Mouse (Mus musculus) kidney, adult 2 months (tissue): Measurements from ENCODE around the gene Prkd3. TPM values are rescaled to one million over a fixed set of nuclear protein-coding genes. Genes with fewer than 3 reads are reported as not detected.

Experiments
- DNase-seq: peaks from one replicate; pipeline ENCODE4 v3.0.0; 2021
- H3K27ac ChIP-seq: fragments of 200-500 bp; 2 replicates; pipeline ENCODE4 v1.5.1; 2012; ENCODE audit warnings: low read depth, low read length, control low read depth, inconsistent platforms; ENCODE audit not compliant: insufficient read depth
- H3K27me3 ChIP-seq: fragments of 200-500 bp; replicated peaks from 2 replicates; pipeline ENCODE4 v1.6.1; 2012; ENCODE audit warnings: mild to moderate bottlenecking, moderate library complexity, low read length, inconsistent platforms; ENCODE audit not compliant: control insufficient read depth, insufficient read depth
- H3K36me3 ChIP-seq: fragments of 200-500 bp; 2 replicates; pipeline ENCODE4 v1.6.1; 2012; ENCODE audit warnings: mild to moderate bottlenecking, moderate library complexity, low read length, inconsistent platforms; ENCODE audit not compliant: control insufficient read depth, insufficient read depth
- H3K4me1 ChIP-seq: fragments of 200-500 bp; 2 replicates; pipeline ENCODE4 v1.6.1; 2011; ENCODE audit warnings: low read length; ENCODE audit not compliant: control insufficient read depth, insufficient read depth
- H3K4me3 ChIP-seq: fragments of 200-500 bp; 2 replicates; pipeline ENCODE4 v1.5.1; 2011; ENCODE audit warnings: mild to moderate bottlenecking, low read depth, low read length, control low read depth; ENCODE audit not compliant: insufficient read depth
- CTCF ChIP-seq: fragments of 200-500 bp; conservative IDR thresholded peaks from 2 replicates; pipeline ENCODE4 v1.5.1; 2011; ENCODE audit warnings: low read depth, mild to moderate bottlenecking, control low read depth, low read length, moderate library complexity, mixed read lengths; ENCODE audit not compliant: insufficient read depth, insufficient read length
- POLR2A ChIP-seq: fragments of 200-500 bp; IDR thresholded peaks from one replicate; pipeline ENCODE4 v1.6.1; 2011; ENCODE audit warnings: low read depth, low read length, control low read depth
- WGBS: fragments of 180-500 bp; shearing (Covaris S2); methylation state at CpG from one replicate; pipeline ENCODE4 v1.1.7; 2018; 5-methylcytosine and 5-hydroxymethylcytosine counted together
- polyA plus RNA-seq: library from polyadenylated mRNA; depleted of rRNA; stranded (reverse); fragments of >200 nt; gene quantifications from 2 replicates; pipeline ENCODE4 v1.2.3, GENCODE M21; 2012

The Prkd3 gene
- polyA plus RNA-seq, 1 experiment: 10.3 TPM

- no peaks in the 10 kb centered on the region for H3K27me3 ChIP-seq
- H3K4me1 ChIP-seq: no peaks in the 10 kb centered on the region; the same call in 1 of the 2 replicates
- no peak overlapping the region for H3K4me3 ChIP-seq
- TF ChIP-seq POLR2A: no peak
- no peak for TF ChIP-seq CTCF
- WGBS: 81% methylated on average over 2 of the region's 2 CpGs
- no peak overlapping the region for H3K27ac ChIP-seq
- DNase-seq: no peak
- no peaks in the 10 kb centered on the region for H3K36me3 ChIP-seq
Measured at GRCm38 (mm10) chr17:79013625-79014024, 7.0 kb downstream of the Prkd3 start.

DNA sequence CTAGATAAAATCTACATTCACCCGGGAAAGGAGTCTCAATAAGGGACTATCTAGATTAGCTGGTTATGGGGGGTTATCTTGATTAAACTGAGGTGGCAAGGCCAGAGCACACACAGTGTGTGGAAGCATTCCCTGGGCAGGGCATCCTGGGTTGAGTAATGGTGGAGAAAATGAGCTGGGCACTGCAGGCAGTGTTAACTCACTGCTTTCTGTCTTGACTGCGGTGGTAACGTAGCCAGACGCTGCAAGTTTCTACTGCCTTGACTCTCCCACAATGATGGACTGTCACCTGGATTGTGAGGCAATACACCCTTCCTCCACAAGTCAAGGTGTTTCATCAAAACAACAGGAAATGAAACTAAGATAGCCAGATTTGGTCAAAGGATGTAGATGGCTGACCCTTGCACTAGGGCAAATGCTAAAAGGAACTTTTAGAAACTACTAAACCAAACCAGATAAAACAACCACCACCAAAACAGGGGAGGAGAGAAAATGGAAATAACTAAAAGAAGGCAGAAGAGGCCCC is 20.8 kb downstream of the Prkd3 start:
- Histone ChIP-seq H3K4me1 (peaks cover 5% of the 10 kb centered on the region), H3K4me3 (no peak overlapping the region), H3K36me3 (no peaks in the 10 kb centered on the region), H3K27me3 (no peaks in the 10 kb centered on the region), H3K27ac (no peak overlapping the region)
- WGBS: 85% methylated on average over 4 of the region's 4 CpGs
- DNase-seq: no peak
- TF ChIP-seq CTCF: no peak
- TF ChIP-seq POLR2A: no peak

DNA sequence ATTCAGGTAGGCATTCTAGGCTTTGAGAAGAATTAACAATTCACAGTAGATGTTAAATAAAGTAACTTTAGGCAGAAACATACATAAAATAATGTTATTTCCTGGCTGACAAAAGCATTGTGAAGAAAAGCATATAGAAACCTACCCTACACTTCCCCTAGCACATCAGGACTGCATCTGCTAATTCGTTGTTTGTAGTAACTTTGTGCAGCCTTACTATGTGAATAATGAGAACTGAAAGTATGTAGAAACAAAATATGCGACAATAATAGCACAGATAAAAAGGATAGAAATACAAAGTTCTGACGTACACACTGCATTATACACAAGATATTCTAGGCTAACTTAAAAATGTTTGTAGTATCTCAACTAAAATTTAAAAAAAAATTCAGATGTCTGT is 21.4 kb downstream of the Prkd3 start:
- H3K27ac ChIP-seq: no peak overlapping the region
- no peaks in the 10 kb centered on the region for H3K36me3 ChIP-seq
- 90% methylated on average over 3 of the region's 3 CpGs for WGBS
- peaks cover 9% of the 10 kb centered on the region for H3K4me1 ChIP-seq
- no peak overlapping the region for H3K4me3 ChIP-seq
- DNase-seq: no peak
- no peaks in the 10 kb centered on the region for H3K27me3 ChIP-seq
- no peak for TF ChIP-seq CTCF
- no peak for TF ChIP-seq POLR2A

- no peak overlapping the region for H3K4me3 ChIP-seq
- no peaks in the 10 kb centered on the region for H3K27me3 ChIP-seq
- TF ChIP-seq POLR2A: no peak
- TF ChIP-seq CTCF: no peak
- H3K36me3 ChIP-seq: no peaks in the 10 kb centered on the region
- no peak overlapping the region for H3K27ac ChIP-seq
- WGBS: 32% methylated on average over 2 of the region's 2 CpGs
- DNase-seq: no peak
- H3K4me1 ChIP-seq: peaks cover 11% of the 10 kb centered on the region
Measured at GRCm38 (mm10) chr17:78998130-78998529, 22.5 kb downstream of the Prkd3 start.

- Histone ChIP-seq H3K4me3 (no peak overlapping the region), H3K4me1 (peaks cover 17% of the 10 kb centered on the region), H3K36me3 (no peaks in the 10 kb centered on the region), H3K27ac (peak overlapping the region; percentile 93), H3K27me3 (no peaks in the 10 kb centered on the region)
- DNase-seq: peak; percentile 72
- 14% methylated on average over 9 of the region's 9 CpGs for WGBS
- TF ChIP-seq POLR2A: no peak
Measured at GRCm38 (mm10) chr17:78994931-78995820, 25.4 kb downstream of the Prkd3 start.

- no peak for DNase-seq
- TF ChIP-seq CTCF (no peak), POLR2A (no peak)
- Histone ChIP-seq H3K27ac (peak overlapping the region; percentile 68), H3K4me3 (no peak overlapping the region), H3K4me1 (peaks cover 17% of the 10 kb centered on the region), H3K36me3 (no peaks in the 10 kb centered on the region), H3K27me3 (no peaks in the 10 kb centered on the region)
- 71% methylated on average over 8 of the region's 8 CpGs for WGBS
Measured at GRCm38 (mm10) chr17:78994382-78994781, 26.2 kb downstream of the Prkd3 start.

DNA sequence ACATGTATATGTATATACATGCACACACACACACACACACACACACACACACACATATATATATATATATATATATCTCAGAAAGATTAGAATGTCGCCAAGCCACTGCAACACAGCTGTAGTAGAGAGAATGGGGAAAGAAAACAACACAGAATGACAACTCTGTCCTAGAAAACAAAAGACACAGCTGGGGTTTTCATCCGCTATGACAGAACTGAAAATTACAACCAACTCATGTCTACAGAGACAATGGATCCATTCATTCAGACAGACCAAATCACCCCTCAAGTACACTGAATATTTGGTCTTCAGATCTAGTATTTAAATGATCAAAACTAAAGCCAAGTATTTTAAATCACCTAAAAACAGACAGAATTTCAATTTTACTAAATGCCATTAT is 26.9 kb downstream of the Prkd3 start:
- DNase-seq: no peak
- Histone ChIP-seq H3K27ac (no peak overlapping the region), H3K36me3 (no peaks in the 10 kb centered on the region), H3K4me1 (peaks cover 17% of the 10 kb centered on the region), H3K27me3 (no peaks in the 10 kb centered on the region), H3K4me3 (no peak overlapping the region)
- 91% methylated on average over 2 of the region's 2 CpGs for WGBS
- TF ChIP-seq CTCF (no peak), POLR2A (no peak)
